Mouse (Mus musculus) heart, adult 2 months (tissue): ENCODE measurements around the gene Gjd3. TPM values are rescaled to one million over a fixed set of nuclear protein-coding genes. Genes with fewer than 3 reads are reported as not detected.
A peak's percentile ranks its signal among the peaks of the same experiment; 100 is the strongest.

Source experiments
- DNase-seq, 2 experiments: peaks; one replicate each; pipeline ENCODE4 v3.0.0; 2021
- H3K27ac ChIP-seq: fragments of 200-600 bp; 2 replicates; pipeline ENCODE4 v1.8.1; 2022
- H3K27me3 ChIP-seq: fragments of 200-500 bp; 2 replicates; pipeline ENCODE4 v1.6.1; 2012; ENCODE audit warnings: mild to moderate bottlenecking, low read length, inconsistent platforms, mixed read lengths; ENCODE audit not compliant: control insufficient read depth, insufficient read depth
- H3K36me3 ChIP-seq: fragments of 200-500 bp; 2 replicates; pipeline ENCODE4 v1.6.1; 2012; ENCODE audit warnings: low read length, inconsistent platforms; ENCODE audit not compliant: control insufficient read depth, insufficient read depth
- H3K4me1 ChIP-seq: fragments of 200-500 bp; 2 replicates; pipeline ENCODE4 v1.6.1; 2011; ENCODE audit warnings: low read length; ENCODE audit not compliant: control insufficient read depth, insufficient read depth
- H3K4me3 ChIP-seq: fragments of 200-600 bp; 2 replicates; pipeline ENCODE4 v1.8.1; 2022
- H3K79me2 ChIP-seq: fragments of 200-500 bp; replicated peaks from 2 replicates; pipeline ENCODE4 v1.6.1; 2012; ENCODE audit warnings: mild to moderate bottlenecking, inconsistent platforms, low read length, moderate library complexity, mixed read lengths; ENCODE audit not compliant: control insufficient read depth, insufficient read depth
- H3K9ac ChIP-seq: fragments of 200-500 bp; 2 replicates; pipeline ENCODE4 v1.6.1; 2012; ENCODE audit warnings: low read depth, mild to moderate bottlenecking, control low read depth, inconsistent platforms, low read length, mixed read lengths
- CTCF ChIP-seq: fragments of 200-600 bp; IDR thresholded peaks from 2 replicates; pipeline ENCODE4 v1.8.1; 2022; ENCODE audit warnings: antibody characterized with exemption, mild to moderate bottlenecking, moderate library complexity
- EP300 ChIP-seq: fragments of 200-500 bp; IDR thresholded peaks from 2 replicates; pipeline ENCODE4 v1.6.1; 2011; ENCODE audit warnings: low read depth, low read length, control low read depth; ENCODE audit not compliant: insufficient read depth
- POLR2A ChIP-seq: fragments of 200-500 bp; IDR thresholded peaks from 2 replicates; pipeline ENCODE4 v1.6.1; 2011; ENCODE audit warnings: mild to moderate bottlenecking, low read depth, low read length, control low read depth; ENCODE audit not compliant: insufficient read depth
- WGBS: fragments of 180-500 bp; shearing (Covaris S2); methylation state at CpG from one replicate; pipeline ENCODE4 v1.1.7; 2018; 5-methylcytosine and 5-hydroxymethylcytosine counted together
- intact Hi-C: fragments of 180-260 bp; cut with DNase I; formaldehyde crosslinking; loops from one replicate; pipeline ENCODE4 v1.15.1; 2025
- polyA plus RNA-seq: library from polyadenylated mRNA; depleted of rRNA; stranded (reverse); fragments of >200 nt; gene quantifications from 2 replicates; pipeline ENCODE4 v1.2.3, GENCODE M21; 2012
- total RNA-seq, 2 experiments: library from RNA; stranded (reverse); gene quantifications; 2 replicates each; pipeline ENCODE4 v1.2.3; 2021

Gene Gjd3
- total and polyA plus RNA-seq, 3 experiments: 0.27 to 0.94 (median 0.31) TPM

DNA sequence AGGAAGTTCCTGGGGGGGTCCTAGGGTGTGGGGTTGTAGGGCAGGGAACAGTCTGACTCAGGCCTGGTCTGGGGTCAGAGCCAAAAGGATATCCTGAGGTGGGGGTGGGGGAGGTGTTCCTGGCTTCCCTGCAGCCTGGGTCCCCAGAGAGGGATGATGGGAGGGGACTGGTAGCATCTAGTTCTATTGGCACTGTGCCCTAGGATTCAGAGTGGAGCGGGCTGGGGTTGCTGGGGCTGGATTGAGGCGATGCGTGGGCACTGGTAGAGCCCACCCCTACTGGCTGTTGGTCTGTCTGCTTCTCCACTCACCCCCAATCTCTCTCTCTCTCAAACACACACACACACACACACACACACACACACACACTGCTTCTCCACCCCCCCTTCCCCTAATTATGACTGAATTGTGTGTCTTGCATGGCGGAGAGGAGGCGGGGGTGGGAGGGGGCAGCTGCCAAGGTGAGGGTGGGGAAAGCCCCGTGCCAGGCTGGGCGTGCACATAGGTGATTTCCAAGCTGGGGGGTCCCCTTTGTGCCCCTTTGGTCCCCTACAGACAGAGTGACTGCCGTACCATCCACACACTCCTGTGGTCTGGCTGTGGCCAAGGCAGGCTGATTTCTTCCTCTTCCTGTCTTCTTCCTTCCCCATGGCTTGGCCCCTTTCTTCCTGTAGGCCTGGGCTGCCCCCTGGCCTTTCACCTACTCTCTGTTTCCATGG is 39.7 kb downstream of the Gjd3 start:
- WGBS: 21% methylated on average over 8 of the region's 8 CpGs
- intact Hi-C loops: loop anchor here (1.0 kb wide), 1 partner anchor 20 kb away; no protein-coding TSS in a partner anchor
- Histone ChIP-seq H3K4me1 (peaks cover 46% of the 10 kb centered on the region), H3K9ac (peak overlapping the region; percentile 10; the same call in 1 of the 2 replicates), H3K27me3 (no peaks in the 10 kb centered on the region), H3K4me3 (no peak overlapping the region), H3K79me2 (peaks cover 3% of the 10 kb centered on the region; the same call in 1 of the 2 replicates), H3K36me3 (no peaks in the 10 kb centered on the region), H3K27ac (peak overlapping the region; percentile 98)
- peak; percentile 75 to 83 for DNase-seq
- TF ChIP-seq POLR2A: no peak
- peak; percentile 94 for TF ChIP-seq EP300

- Histone ChIP-seq H3K9ac (peak overlapping the region; percentile 7), H3K27ac (peak overlapping the region; percentile 98), H3K36me3 (no peaks in the 10 kb centered on the region), H3K27me3 (no peaks in the 10 kb centered on the region), H3K4me1 (peaks cover 46% of the 10 kb centered on the region), H3K79me2 (peaks cover 3% of the 10 kb centered on the region; the same call in 1 of the 2 replicates), H3K4me3 (peak overlapping the region; percentile 54)
- DNase-seq: peak in 1 of 2 experiments; percentile 72
- WGBS: 9% methylated on average over 3 of the region's 3 CpGs
- TF ChIP-seq POLR2A: no peak
- no peak for TF ChIP-seq CTCF
- no peak for TF ChIP-seq EP300
- intact Hi-C loops: no loop called here
Measured at GRCm38 (mm10) chr11:98942555-98942922, 40.3 kb downstream of the Gjd3 start.

GRCm38 (mm10) chr11:98941826-98942550 is 40.8 kb downstream of the Gjd3 start:
- 3% methylated on average over 15 of the region's 15 CpGs for WGBS

GRCm38 (mm10) chr11:98941341-98941825 is 41.4 kb downstream of the Gjd3 start:
- Histone ChIP-seq H3K4me1 (peaks cover 46% of the 10 kb centered on the region), H3K9ac (peak overlapping the region; percentile 66), H3K36me3 (no peaks in the 10 kb centered on the region), H3K27ac (peak overlapping the region; percentile 98), H3K79me2 (peaks cover 1% of the 10 kb centered on the region; the same call in 1 of the 2 replicates), H3K27me3 (no peaks in the 10 kb centered on the region), H3K4me3 (peak overlapping the region; percentile 54)
- TF ChIP-seq POLR2A (no peak; the same call in 1 of the 2 replicates), EP300 (peak; percentile 41; the same call in 1 of the 2 replicates), CTCF (no peak)
- peak; percentile 78 to 79 for DNase-seq
- 2% methylated on average over 12 of the region's 12 CpGs for WGBS
- intact Hi-C loops: no loop called here

More at GRCm38 (mm10) chr11:98941826-98942550, 40.8 kb downstream of the Gjd3 start:
- Histone ChIP-seq H3K27ac (peak overlapping the region; percentile 98), H3K27me3 (no peaks in the 10 kb centered on the region), H3K4me3 (peak overlapping the region; percentile 54), H3K79me2 (peaks cover 2% of the 10 kb centered on the region; the same call in 1 of the 2 replicates), H3K36me3 (no peaks in the 10 kb centered on the region), H3K9ac (peak overlapping the region; percentile 66), H3K4me1 (peaks cover 46% of the 10 kb centered on the region)
- DNase-seq: peak; percentile 87 to 92
- peak; percentile 64 for TF ChIP-seq POLR2A
- TF ChIP-seq EP300: peak; percentile 78
- TF ChIP-seq CTCF: no peak
- intact Hi-C loops: no loop called here

DNA sequence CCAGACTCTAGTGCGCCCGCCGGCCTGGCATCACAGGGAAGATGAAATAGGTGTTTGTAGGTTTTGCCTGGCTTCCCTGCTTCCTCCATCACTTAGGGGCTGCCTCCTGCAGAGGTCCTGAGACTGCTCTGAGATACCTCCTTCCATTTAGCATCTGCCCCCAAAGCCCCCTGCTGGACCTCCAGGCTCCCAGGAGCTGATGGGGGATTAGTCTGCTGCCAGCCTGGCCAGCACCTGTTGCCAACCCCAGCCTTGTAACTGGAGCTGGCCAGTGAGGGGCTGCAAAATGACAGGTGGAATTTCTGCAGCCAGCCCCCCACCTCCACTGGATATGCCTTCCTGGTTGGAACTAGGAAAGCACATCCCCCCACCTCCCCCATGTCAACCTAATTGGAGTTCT is 42.0 kb downstream of the Gjd3 start:
- Histone ChIP-seq H3K36me3 (no peaks in the 10 kb centered on the region), H3K27ac (peak overlapping the region; percentile 98), H3K4me1 (peaks cover 47% of the 10 kb centered on the region), H3K27me3 (no peaks in the 10 kb centered on the region), H3K4me3 (no peak overlapping the region; the same call in 1 of the 2 replicates), H3K79me2 (peaks cover 1% of the 10 kb centered on the region; the same call in 1 of the 2 replicates), H3K9ac (peak overlapping the region; percentile 37)
- peak; percentile 24 to 44 for DNase-seq
- intact Hi-C loops: no loop called here
- WGBS: 24% methylated on average over 3 of the region's 3 CpGs
- TF ChIP-seq CTCF: no peak
- no peak for TF ChIP-seq POLR2A
- TF ChIP-seq EP300: no peak
